9 mouse cellular contexts compared by ENCODE assay signal in the genomic region with DNA sequence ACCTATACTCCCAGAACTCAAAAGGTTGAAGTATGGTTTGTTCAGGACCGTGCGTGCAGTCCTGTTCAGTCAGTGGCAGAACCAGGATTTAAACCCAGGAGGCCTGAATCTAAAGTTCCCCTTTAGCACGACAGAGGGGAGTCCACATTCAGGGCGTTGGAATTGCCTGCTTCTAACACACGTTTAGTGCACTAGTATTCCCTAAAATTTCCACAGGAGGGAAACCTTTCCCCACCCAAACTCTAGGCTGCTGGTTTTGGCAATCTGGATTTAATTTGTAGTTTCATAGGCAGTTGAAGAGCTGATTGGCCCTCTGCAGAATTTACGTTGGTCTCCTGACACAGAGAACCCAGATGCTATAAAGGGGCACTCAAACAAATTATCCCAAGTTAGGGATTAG. TPM values are rescaled to one million over a fixed set of nuclear protein-coding genes. Genes with fewer than 3 reads are reported as not detected.
A peak's percentile ranks its signal among the peaks of the same experiment; 100 is the strongest.
DNase-seq lines count a peak whose midpoint lies in the region; ATAC-seq and TF ChIP-seq lines count a peak whose summit lies in the region.
"Had no signal": no experiment of that assay in that cellular context is flagged by ENCODE, and none has a peak within 500 bp of the region (broad histone marks: within the 10 kb centered on the region; RNA-seq: fewer than 3 reads in every experiment).

No protein-coding gene starts in this region.

- DNase-seq in frontal cortex, postnatal 25 days (ENCODE audit: low spot score in 2 of 2), result no peak
- peak; percentile 60 for DNase-seq in liver, adult 2 months (ENCODE audit: extremely low read depth, low read depth, low spot score)
- DNase-seq in embryo, embryonic 11.5 days (ENCODE audit: low read depth, low spot score), result peak; percentile 53
- peak; percentile 39 for DNase-seq in lung, postnatal 25 days (ENCODE audit: low spot score)
- no peak for DNase-seq in gastrocnemius, postnatal 10 days
- no peak for DNase-seq in thymus, postnatal 25 days

- WGBS in liver, adult 2 months, result 40% methylated on average over 6 of the region's 6 CpGs
- 49% methylated on average over 6 of the region's 6 CpGs for WGBS in liver, embryonic 12.5 days (ENCODE audit: insufficient replicate concordance)

- no peak overlapping the region for H3K4me3 ChIP-seq in liver, adult 2 months (ENCODE audit: insufficient read depth, low read depth, low read length)
- H3K4me3 ChIP-seq in liver, embryonic 12.5 days, result no peak overlapping the region

- no peak overlapping the region for H3K9ac ChIP-seq in liver, adult 2 months (ENCODE audit: low read depth, low read length)
- no peak overlapping the region for H3K9ac ChIP-seq in liver, embryonic 12.5 days

- H3K4me2 ChIP-seq in liver, embryonic 12.5 days, result no peak overlapping the region

- no peaks in the 10 kb centered on the region for H3K36me3 ChIP-seq in liver, adult 2 months (ENCODE audit: control insufficient read depth, insufficient read depth, low read length)
- H3K36me3 ChIP-seq in liver, embryonic 12.5 days, result no peaks in the 10 kb centered on the region

- no peak for TF ChIP-seq POLR2A in liver, adult 2 months (IDR thresholded peaks at IDR 0.05; ENCODE audit: extremely low read depth, insufficient read depth, low read length)

- H3K27me3 ChIP-seq in liver, adult 2 months (ENCODE audit: control insufficient read depth, insufficient read depth, low read length), result no peaks in the 10 kb centered on the region
- no peaks in the 10 kb centered on the region for H3K27me3 ChIP-seq in liver, embryonic 12.5 days (replicated peaks)

- H3K27ac ChIP-seq in liver, adult 2 months (replicated peaks; ENCODE audit: insufficient read depth, low read depth, low read length), result no peak overlapping the region
- no peak overlapping the region for H3K27ac ChIP-seq in liver, embryonic 12.5 days
- H3K27ac ChIP-seq: macrophage had no signal

- H3K9me3 ChIP-seq in liver, embryonic 12.5 days (replicated peaks), result no peaks in the 10 kb centered on the region

- no peaks in the 10 kb centered on the region for H3K79me2 ChIP-seq in liver, adult 2 months (ENCODE audit: control insufficient read depth, insufficient read depth, low read length)

- no peak for TF ChIP-seq CTCF in liver, adult 2 months (IDR thresholded peaks at IDR 0.05; ENCODE audit: low read depth, low read length)

- peak; percentile 91 for ATAC-seq in frontal cortex, adult (ENCODE audit: low TSS enrichment)
- ATAC-seq in liver, embryonic 12.5 days, result no peak

- H3K4me1 ChIP-seq in liver, adult 2 months (ENCODE audit: control insufficient read depth, insufficient read depth, low read length), result peaks cover 4% of the 10 kb centered on the region; the same call in 1 of the 2 replicates
- H3K4me1 ChIP-seq in liver, embryonic 12.5 days, result peaks cover 7% of the 10 kb centered on the region

RNA-seq across cellular contexts. Expression of gene Smpd1, which starts 5.1 kb away (rescaled TPM):
- 33.1 and 38.1 TPM in 2 replicates for total RNA-seq in liver, adult 2 months (2014; rRNA removed)
- polyA plus RNA-seq in liver, adult 2 months (2012; rRNA removed), result 48.4 and 51.9 TPM in 2 replicates
- polyA plus RNA-seq in liver, embryonic 12.5 days (2016; fragmentation: Nextera tagmentation; extraction: Ambion mirVana), result 27.6 and 28.7 TPM in 2 replicates
- total RNA-seq in gastrocnemius, postnatal 10 days (2021), result 10 to 100 TPM; 42.9 to 44.0 TPM

RNA-seq across cellular contexts. Expression of gene Apbb1, which starts 32.4 kb away (rescaled TPM):
- total RNA-seq in liver, adult 2 months (2014; rRNA removed), result 1.1 TPM in 2 replicates
- polyA plus RNA-seq in liver, adult 2 months (2012; rRNA removed), result 0.85 and 1.6 TPM in 2 replicates
- 6.3 and 6.7 TPM in 2 replicates for polyA plus RNA-seq in liver, embryonic 12.5 days (2016; fragmentation: Nextera tagmentation; extraction: Ambion mirVana)
- total RNA-seq in gastrocnemius, postnatal 10 days (2021), result 10 to 100 TPM; 10.6 to 13.0 TPM

RNA-seq across cellular contexts. Expression of gene Hpx, which starts 50.9 kb away (rescaled TPM):
- 5,639 and 7,644 TPM in 2 replicates for total RNA-seq in liver, adult 2 months (2014; rRNA removed)
- 4,285 and 5,140 TPM in 2 replicates for polyA plus RNA-seq in liver, adult 2 months (2012; rRNA removed)
- 81.9 and 84.3 TPM in 2 replicates for polyA plus RNA-seq in liver, embryonic 12.5 days (2016; fragmentation: Nextera tagmentation; extraction: Ambion mirVana)
- 1 to 10 TPM in 1 of 2 experiments, not detected in 1; 2.5 TPM for total RNA-seq in gastrocnemius, postnatal 10 days (2021)

Comparison
In these comparisons a context has a peak if more than half of its experiments do, and no peak if none do; other contexts are left out.
1. DNase-seq: peak in liver, adult 2 months (single experiment), embryo, embryonic 11.5 days (single experiment) and lung, postnatal 25 days (single experiment); none in frontal cortex, postnatal 25 days (0 of 2), gastrocnemius, postnatal 10 days (single experiment) and thymus, postnatal 25 days (single experiment).
2. RNA of gene Hpx, which starts 50.9 kb away (total RNA-seq): 5,639 to 7,644 TPM in liver, adult 2 months; 2.5 TPM in gastrocnemius, postnatal 10 days; every median in the first group is over 1,000 times any median in the second.